Mouse (Mus musculus): Measurements from ENCODE around the gene Hist1h2bj.
"Not testable (repeated sequence)": the region's sequence is repeated elsewhere in the genome, so short reads cannot be mapped to it uniquely, and the experiment has no call there.

Hist1h2bj gene

GRCm38 (mm10) chr13:22039951-22040463 is 3.0 kb upstream of the Hist1h2bj start:
- no peak for DNase-seq (ENCODE audit: low read depth, low spot score)

- DNase-seq (ENCODE audit: low read depth, low spot score) = no peak
Observed at GRCm38 (mm10) chr13:22040464-22041141, 2.4 kb upstream of the Hist1h2bj start.

DNA sequence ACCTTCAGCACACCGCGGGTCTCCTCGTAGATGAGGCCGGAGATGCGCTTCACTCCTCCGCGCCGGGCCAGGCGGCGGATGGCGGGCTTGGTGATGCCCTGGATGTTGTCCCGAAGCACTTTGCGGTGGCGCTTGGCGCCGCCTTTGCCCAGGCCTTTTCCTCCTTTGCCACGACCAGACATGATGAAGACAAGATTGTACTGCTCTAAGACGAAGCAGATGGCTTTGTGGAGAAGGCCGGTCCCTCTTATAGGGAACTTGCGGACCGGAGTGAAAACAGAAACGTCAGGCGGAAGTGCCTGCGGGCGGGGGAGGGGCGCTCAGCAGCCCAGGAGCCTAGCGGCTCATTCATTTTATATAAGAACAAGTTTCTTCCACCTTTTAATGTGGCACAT is 1.9 kb upstream of the Hist1h2bj start, which contains the start of gene Hist1h4i:
TSS of gene Hist1h4i (minus strand) at position 221 of the 395 bp plus-strand sequence.
- peak; percentile 89 for DNase-seq (ENCODE audit: low read depth, low spot score)

DNA sequence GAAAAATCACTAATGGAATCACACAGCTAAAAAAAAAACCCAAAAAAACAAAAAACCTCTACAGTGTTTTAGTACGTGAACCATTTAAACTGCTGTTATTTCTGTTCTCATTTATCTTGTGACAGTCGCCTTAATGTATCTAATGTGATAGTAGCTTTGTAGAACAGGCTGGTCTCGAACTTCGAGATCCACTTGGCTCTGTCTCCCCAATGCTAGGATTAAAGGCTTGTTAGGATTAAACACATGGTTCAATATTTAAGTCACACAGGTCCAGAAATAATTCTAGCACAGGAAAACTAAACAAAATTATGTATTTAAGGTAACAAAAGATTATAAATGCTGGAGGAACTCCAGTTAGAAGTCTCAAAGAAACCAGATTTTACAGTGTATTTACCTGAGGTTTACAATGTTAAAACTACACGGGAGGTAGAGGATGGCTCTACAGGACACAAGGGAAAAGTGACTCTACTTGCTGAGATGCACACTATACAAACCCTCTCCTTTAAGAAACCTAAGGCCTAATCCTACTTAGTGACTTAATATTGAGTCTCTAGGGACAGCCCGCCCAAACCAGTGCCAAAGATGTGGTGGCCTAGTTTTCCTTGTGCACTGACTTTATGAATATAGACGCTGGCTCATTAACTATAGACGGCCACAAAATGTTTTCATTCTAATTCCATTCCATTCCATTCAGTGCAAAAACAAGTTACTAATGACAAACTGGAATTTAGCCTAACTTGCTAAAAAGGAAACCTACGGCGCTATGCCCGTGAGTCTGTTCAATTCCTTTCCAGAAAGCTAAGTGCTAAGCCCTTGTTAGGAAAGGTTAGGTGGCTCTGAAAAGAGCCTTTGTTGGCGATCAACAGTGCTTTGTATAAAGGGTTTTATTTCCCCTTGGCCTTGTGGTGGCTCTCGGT is 1.1 kb upstream of the Hist1h2bj start:
- DNase-seq (ENCODE audit: low read depth, low spot score) = no peak

- no peak for DNase-seq (ENCODE audit: low read depth, low spot score)
Observed at GRCm38 (mm10) chr13:22043503-22044431, 753 bp downstream of the Hist1h2bj start.

DNA sequence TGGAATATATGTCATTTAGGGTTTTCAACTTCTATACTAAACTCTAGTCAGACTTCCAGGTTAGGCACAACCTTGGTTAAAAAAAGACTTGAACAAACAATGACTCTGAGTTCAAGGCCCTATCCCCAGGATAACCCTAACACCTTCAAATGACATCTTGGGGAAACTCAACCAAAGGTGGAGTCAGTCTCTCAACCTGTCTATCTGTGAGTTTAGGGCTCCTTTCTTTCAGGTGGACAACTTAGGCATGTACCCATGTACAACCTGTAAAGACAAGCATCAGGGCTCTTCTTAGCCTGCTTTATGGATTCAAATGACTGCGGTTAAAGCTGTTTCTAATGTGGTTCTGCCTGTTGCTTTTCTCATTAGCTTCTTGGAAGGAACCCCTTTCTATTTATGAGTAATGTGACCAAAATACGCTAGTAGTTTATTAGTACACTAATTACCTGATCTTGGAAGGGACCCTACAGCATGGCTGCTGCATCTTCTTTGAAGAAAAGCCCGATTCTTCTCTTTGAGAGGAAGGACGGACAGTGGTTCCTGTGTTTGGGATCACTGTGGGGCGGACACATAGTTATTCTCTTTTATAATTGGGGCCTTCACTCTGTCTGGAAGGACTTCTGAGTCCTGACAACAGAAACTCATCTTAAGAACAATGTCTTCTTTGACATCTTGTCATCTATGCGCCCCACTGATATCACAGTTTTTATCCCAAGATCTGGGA is 1.6 kb downstream of the Hist1h2bj start:
- no peak for DNase-seq (ENCODE audit: low read depth, low spot score)

DNA sequence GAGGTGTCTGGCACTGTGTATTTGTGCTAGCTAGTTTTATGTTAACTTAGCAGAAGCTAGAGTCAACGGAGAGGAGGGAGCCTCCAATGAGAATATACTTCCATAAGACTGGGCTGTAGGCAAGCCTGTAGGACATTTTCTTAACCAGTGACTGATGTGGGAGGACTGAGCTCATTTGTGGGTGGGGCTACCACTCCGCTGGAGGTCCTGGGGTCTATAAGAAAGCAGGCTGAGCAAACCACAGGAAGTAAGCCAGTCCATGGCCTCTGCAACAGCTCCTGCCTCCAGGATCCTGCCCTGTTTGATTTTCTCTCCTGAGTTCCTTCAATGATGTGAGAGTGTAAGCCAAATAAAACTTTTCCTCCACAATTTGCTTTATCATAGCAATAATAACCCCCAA is 2.3 kb downstream of the Hist1h2bj start:
- DNase-seq (ENCODE audit: low read depth, low spot score) = no peak

DNA sequence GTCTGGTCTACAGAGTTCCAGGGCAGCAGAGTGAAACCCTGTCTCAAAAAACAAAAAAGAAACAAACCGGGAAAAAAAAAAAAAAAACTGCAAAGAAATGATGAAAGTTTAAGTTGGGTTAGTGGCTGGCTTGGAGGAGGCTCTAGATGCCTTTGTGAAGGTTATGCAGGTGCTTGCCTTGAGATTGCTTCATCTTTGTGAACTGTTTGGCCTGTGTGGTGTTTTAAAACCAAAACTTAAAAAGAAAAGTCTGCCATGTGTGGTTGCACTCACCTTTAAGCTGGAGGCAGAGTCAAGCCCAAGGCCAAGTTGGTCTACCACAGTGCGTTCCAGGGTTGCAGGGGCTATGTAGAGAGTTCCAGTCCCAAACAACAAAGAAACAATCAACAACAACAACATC is 6.0 kb downstream of the Hist1h2bj start:
- no peak for DNase-seq (ENCODE audit: low read depth, low spot score)

DNA sequence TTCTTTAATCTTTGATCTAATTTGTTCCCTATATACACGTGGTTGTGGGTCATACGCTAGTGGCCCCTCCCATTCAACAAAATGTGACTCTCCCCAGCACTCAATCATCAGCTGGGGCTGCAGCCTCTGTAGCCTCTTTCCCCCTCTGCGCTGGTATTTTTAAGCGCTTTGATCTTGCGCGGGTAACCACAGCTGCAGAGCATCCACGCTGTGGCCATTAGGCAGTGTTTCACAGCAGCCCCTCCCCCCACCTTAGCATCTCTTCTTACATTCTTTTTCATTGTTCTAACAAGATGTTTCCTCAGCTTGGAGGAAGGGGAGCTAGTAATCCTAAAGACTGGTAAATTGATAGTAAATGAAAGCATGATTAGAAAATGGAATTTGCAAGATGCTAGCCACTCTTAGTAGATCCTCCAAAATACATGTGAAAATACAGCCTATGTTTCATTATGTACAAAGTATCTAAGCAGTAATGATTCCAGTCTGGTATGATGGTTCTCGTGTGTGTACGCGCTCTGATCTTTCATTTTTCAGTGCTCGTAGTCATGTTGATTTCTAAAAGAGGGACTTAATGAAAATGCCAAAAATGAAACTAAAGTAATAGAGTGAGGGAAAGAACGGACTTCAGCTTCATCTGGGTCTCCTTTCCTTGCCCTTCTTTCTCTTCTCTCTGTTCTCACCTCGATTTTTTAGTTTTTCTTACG is 6.9 kb downstream of the Hist1h2bj start:
- no peak for DNase-seq (ENCODE audit: low read depth, low spot score)

GRCm38 (mm10) chr13:22050591-22051522 is 7.8 kb downstream of the Hist1h2bj start:
- DNase-seq (ENCODE audit: low read depth, low spot score) = peak; percentile 72

DNA sequence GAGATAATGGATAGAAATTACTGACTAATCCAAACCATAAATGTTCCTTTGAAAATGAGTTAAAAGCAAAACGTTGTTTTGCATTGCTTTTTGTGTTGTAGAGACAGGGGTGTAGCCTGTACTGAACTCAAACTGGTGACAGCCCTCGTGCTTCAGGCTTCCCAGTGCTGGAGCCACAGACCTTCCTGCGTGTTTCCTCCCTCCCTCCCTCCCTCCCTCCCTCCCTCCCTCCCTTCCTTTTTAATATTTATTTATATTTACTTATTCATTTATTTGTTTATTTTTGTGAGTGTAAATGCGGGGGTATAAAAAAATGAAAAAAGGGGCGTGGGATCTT is 8.5 kb downstream of the Hist1h2bj start:
- DNase-seq (ENCODE audit: low read depth, low spot score) = no peak

DNA sequence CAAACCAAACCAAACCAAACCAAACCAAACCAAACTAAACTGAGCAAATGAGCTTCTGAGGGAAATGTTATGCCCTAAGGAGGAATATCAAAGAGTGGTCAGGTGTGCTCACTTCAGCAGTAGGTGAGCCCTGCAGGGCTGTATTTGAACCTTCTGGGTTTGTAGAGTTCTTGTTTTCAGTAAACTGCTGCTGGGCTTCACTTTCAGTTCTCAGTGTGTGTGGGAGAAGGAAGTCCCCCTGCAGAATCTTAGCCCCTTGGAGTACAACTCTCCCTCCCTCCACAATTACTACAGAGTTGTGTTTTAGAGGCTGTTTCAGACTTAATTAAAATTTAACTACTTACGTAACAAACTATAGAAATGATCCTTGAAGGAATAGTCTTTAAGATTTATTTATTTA is 10.7 kb downstream of the Hist1h2bj start:
- DNase-seq (ENCODE audit: low read depth, low spot score) = no peak

- DNase-seq (ENCODE audit: low read depth, low spot score) = no peak
Observed at GRCm38 (mm10) chr13:22061422-22061821, 18.4 kb downstream of the Hist1h2bj start.

- no peak for DNase-seq (ENCODE audit: low read depth, low spot score)
Observed at GRCm38 (mm10) chr13:22063468-22063867, 20.5 kb downstream of the Hist1h2bj start.

- not testable (repeated sequence) for DNase-seq (ENCODE audit: low read depth, low spot score)
Observed at GRCm38 (mm10) chr13:22084140-22084539, 41.1 kb downstream of the Hist1h2bj start, which contains the start of gene Vmn1r188. Gene Vmn1r188 (plus strand): TSS chr13:22084440.

Measured in retina, adult 2 months (tissue).